Mouse (Mus musculus): ENCODE measurements around the gene Cacna1c.

DNA sequence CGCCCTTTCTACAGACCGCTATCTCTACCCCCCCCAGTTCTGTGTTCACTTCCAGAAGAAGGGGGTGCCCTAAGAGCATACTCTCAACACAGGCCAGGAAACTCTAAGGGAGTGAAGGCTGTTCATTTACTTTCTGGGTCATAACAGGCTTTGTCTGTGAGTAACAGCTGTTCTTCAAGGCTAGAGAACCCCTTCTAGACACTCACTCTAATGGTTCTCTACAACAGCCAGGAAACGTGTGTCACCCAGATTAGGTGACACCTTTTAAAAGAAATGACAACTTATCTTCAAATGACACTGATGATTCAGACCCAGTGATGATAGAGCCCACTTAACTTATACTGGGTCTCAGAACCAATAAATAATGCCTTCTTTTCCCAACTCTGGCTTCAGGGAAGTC lies 461.1 kb downstream of the Cacna1c start:
- no peak for TF ChIP-seq CTCF (IDR thresholded peaks at IDR 0.05; ENCODE audit: low read depth)
- TF ChIP-seq EP300 (optimal IDR thresholded peaks at IDR 0.05), result no peak
